Mouse (Mus musculus) CH12.LX (cell line): ENCODE measurements around the gene Lzts2. TPM values are rescaled to one million over a fixed set of nuclear protein-coding genes. Genes with fewer than 3 reads are reported as not detected.

Experiments used
- DNase-seq: peaks from one replicate; pipeline ENCODE4 v3.0.0-alpha.2; 2013; ENCODE audit errors: extremely low read depth
- H3K27ac ChIP-seq: 2 replicates; pipeline ENCODE4 v1.5.1; 2012; ENCODE audit warnings: low read depth, mild to moderate bottlenecking, control low read depth, moderate library complexity; ENCODE audit not compliant: insufficient read depth
- H3K27me3 ChIP-seq: replicated peaks from 2 replicates; pipeline ENCODE3; 2012; ENCODE audit warnings: inconsistent platforms
- H3K36me3 ChIP-seq, 2 experiments: replicated peaks in 1 of 2; 2 replicates each; pipeline versions ENCODE3 to v1.6.1; 2012; ENCODE audit warnings: inconsistent platforms in 1 of 2, low read length in 1 of 2, mild to moderate bottlenecking in 1 of 2, mixed read lengths in 1 of 2, moderate library complexity in 1 of 2; ENCODE audit not compliant: control insufficient read depth in 1 of 2, insufficient read depth in 1 of 2
- H3K4me1 ChIP-seq, 2 experiments: 2 replicates each; pipeline ENCODE4 v1.6.1; 2012; ENCODE audit warnings: inconsistent platforms in 1 of 2, moderate library complexity in 1 of 2; ENCODE audit not compliant: insufficient read depth in 2 of 2, control insufficient read depth in 1 of 2
- H3K4me2 ChIP-seq: 2 replicates; pipeline ENCODE4 v1.6.1; 2012; ENCODE audit warnings: low read depth, mild to moderate bottlenecking, control low read depth; ENCODE audit not compliant: poor library complexity, insufficient read depth, severe bottlenecking
- H3K4me3 ChIP-seq, 3 experiments: fragments of 150-350 bp in 1 of 3; sonication (generic) in 1 of 3; replicated peaks in 1 of 3; 2 replicates each; pipeline versions ENCODE3 to v1.5.1; 2011 to 2012; ENCODE audit warnings: low read depth in 2 of 3, low read length in 2 of 3, mild to moderate bottlenecking in 2 of 3, moderate library complexity in 2 of 3, control low read depth in 1 of 3, improper control_type of control experiment in 1 of 3, inconsistent platforms in 1 of 3, mixed read lengths in 1 of 3; ENCODE audit not compliant: poor library complexity in 1 of 3
- H3K79me2 ChIP-seq: replicated peaks from 2 replicates; pipeline ENCODE4 v1.6.1; 2012; ENCODE audit warnings: mild to moderate bottlenecking, moderate library complexity; ENCODE audit not compliant: control insufficient read depth, poor library complexity, insufficient read depth, severe bottlenecking; ENCODE audit errors: extremely low read depth
- H3K9ac ChIP-seq: 2 replicates; pipeline ENCODE4 v1.6.1; 2012; ENCODE audit warnings: low read depth, mild to moderate bottlenecking, control low read depth, moderate library complexity; ENCODE audit not compliant: insufficient read depth
- H3K9me3 ChIP-seq: replicated peaks from 2 replicates; pipeline ENCODE3; 2012; ENCODE audit warnings: low read length, inconsistent platforms, mixed read lengths
- CHD2 ChIP-seq: IDR thresholded peaks from 2 replicates; pipeline ENCODE4 v1.6.1; 2011; ENCODE audit warnings: low read length, improper control_type of control experiment
- CTCF ChIP-seq, 2 experiments: IDR thresholded peaks in 1 of 2; conservative IDR thresholded peaks in 1 of 2; 2 replicates each; pipeline ENCODE4 v1.5.1; 2011 to 2012; ENCODE audit warnings: low read depth in 2 of 2, low read length in 2 of 2, improper control_type of control experiment in 1 of 2, inconsistent platforms in 1 of 2, mild to moderate bottlenecking in 1 of 2, moderate library complexity in 1 of 2
- E2F4 ChIP-seq: IDR thresholded peaks from 2 replicates; pipeline ENCODE4 v1.6.1; 2011; ENCODE audit warnings: low read depth, low read length, improper control_type of control experiment; ENCODE audit not compliant: insufficient replicate concordance
- ELF1 ChIP-seq: IDR thresholded peaks from 2 replicates; pipeline ENCODE4 v1.6.1; 2014; ENCODE audit warnings: low read depth, mild to moderate bottlenecking, inconsistent platforms, low read length, improper control_type of control experiment
- EP300 ChIP-seq: IDR thresholded peaks from 2 replicates; pipeline ENCODE4 v1.6.1; 2011; ENCODE audit warnings: low read length, improper control_type of control experiment
- IRF4 ChIP-seq: IDR thresholded peaks from 2 replicates; pipeline ENCODE4 v1.6.1; 2014; ENCODE audit warnings: low read depth, mild to moderate bottlenecking, inconsistent platforms, low read length, improper control_type of control experiment
- JUND ChIP-seq: conservative IDR thresholded peaks from 2 replicates; pipeline ENCODE4 v1.6.1; 2011; ENCODE audit warnings: low read depth, low read length, improper control_type of control experiment
- KAT2A ChIP-seq: IDR thresholded peaks from 2 replicates; pipeline ENCODE4 v1.6.1; 2012; ENCODE audit warnings: low read length, improper control_type of control experiment, inconsistent platforms; ENCODE audit not compliant: insufficient replicate concordance
- MAFK ChIP-seq: IDR thresholded peaks from 2 replicates; pipeline ENCODE4 v1.6.1; 2011; ENCODE audit warnings: low read length, improper control_type of control experiment; ENCODE audit not compliant: insufficient replicate concordance
- MAX ChIP-seq: IDR thresholded peaks from 2 replicates; pipeline ENCODE4 v1.6.1; 2011; ENCODE audit warnings: low read length, improper control_type of control experiment
- MAZ ChIP-seq: IDR thresholded peaks from 2 replicates; pipeline ENCODE4 v1.6.1; 2012; ENCODE audit warnings: low read depth, mild to moderate bottlenecking, inconsistent platforms, low read length, improper control_type of control experiment, moderate library complexity
- MEF2A ChIP-seq: IDR thresholded peaks from 2 replicates; pipeline ENCODE4 v1.6.1; 2014; ENCODE audit warnings: low read depth, mild to moderate bottlenecking, inconsistent platforms, low read length, improper control_type of control experiment, borderline replicate concordance
- MXI1 ChIP-seq: IDR thresholded peaks from 2 replicates; pipeline ENCODE4 v1.6.1; 2011; ENCODE audit warnings: mild to moderate bottlenecking, low read depth, low read length, improper control_type of control experiment
- NELFE ChIP-seq: IDR thresholded peaks from 2 replicates; pipeline ENCODE4 v1.6.1; 2011; ENCODE audit warnings: low read depth, low read length, improper control_type of control experiment
- NRF1 ChIP-seq: IDR thresholded peaks from 2 replicates; pipeline ENCODE4 v1.6.1; 2014; ENCODE audit warnings: low read depth, mild to moderate bottlenecking, inconsistent platforms, low read length, improper control_type of control experiment, moderate library complexity
- PAX5 ChIP-seq: IDR thresholded peaks from 2 replicates; pipeline ENCODE4 v1.6.1; 2012; ENCODE audit warnings: low read length, inconsistent platforms, mixed read lengths
- POLR2A ChIP-seq: IDR thresholded peaks from 2 replicates; pipeline ENCODE4 v1.6.1; 2011; ENCODE audit warnings: low read depth, mild to moderate bottlenecking, improper control_type of control experiment, low read length
- POLR2AphosphoS2 ChIP-seq: IDR thresholded peaks from 2 replicates; pipeline ENCODE4 v1.6.1; 2011; ENCODE audit warnings: low read depth, low read length, improper control_type of control experiment
- RAD21 ChIP-seq: IDR thresholded peaks from 2 replicates; pipeline ENCODE4 v1.6.1; 2011; ENCODE audit warnings: low read depth, mild to moderate bottlenecking, low read length, improper control_type of control experiment, moderate library complexity
- SIN3A ChIP-seq: IDR thresholded peaks from 2 replicates; pipeline ENCODE4 v1.6.1; 2012; ENCODE audit warnings: low read length, improper control_type of control experiment, inconsistent platforms
- SMC3 ChIP-seq: IDR thresholded peaks from 2 replicates; pipeline ENCODE4 v1.6.1; 2011; ENCODE audit warnings: low read depth, low read length, improper control_type of control experiment
- UBTF ChIP-seq: IDR thresholded peaks from 2 replicates; pipeline ENCODE4 v1.6.1; 2012; ENCODE audit warnings: low read depth, mild to moderate bottlenecking, inconsistent platforms, low read length, improper control_type of control experiment, moderate library complexity
- USF1 ChIP-seq: IDR thresholded peaks from 2 replicates; pipeline ENCODE4 v1.6.1; 2014; ENCODE audit warnings: low read depth, mild to moderate bottlenecking, inconsistent platforms, low read length, improper control_type of control experiment
- USF2 ChIP-seq: conservative IDR thresholded peaks from 2 replicates; pipeline ENCODE4 v1.6.1; 2011; ENCODE audit warnings: low read depth, low read length, improper control_type of control experiment
- ZC3H11A ChIP-seq: IDR thresholded peaks from 2 replicates; pipeline ENCODE4 v1.6.1; 2012; ENCODE audit warnings: low read depth, mild to moderate bottlenecking, inconsistent platforms, low read length, improper control_type of control experiment
- ZKSCAN1 ChIP-seq: IDR thresholded peaks from 2 replicates; pipeline ENCODE4 v1.6.1; 2012; ENCODE audit warnings: low read depth, inconsistent platforms, low read length, improper control_type of control experiment, borderline replicate concordance
- ZMIZ1 ChIP-seq: IDR thresholded peaks from 2 replicates; pipeline ENCODE4 v1.6.1; 2012; ENCODE audit warnings: low read depth, mild to moderate bottlenecking, inconsistent platforms, low read length, improper control_type of control experiment
- ZNF384 ChIP-seq: IDR thresholded peaks from 2 replicates; pipeline ENCODE4 v1.6.1; 2012; ENCODE audit warnings: low read depth, low read length, improper control_type of control experiment, inconsistent platforms
- dilution Hi-C: fragments of 300-500 bp; cut with MboI; formaldehyde crosslinking; loops from 2 replicates; pipeline ENCODE4 v1.14.3; 2020; ENCODE audit warnings: low sequenced_read_pairs; ENCODE audit not compliant: extremely low pct_unique_long_range_greater_than_20kb, extremely low pct_ligation_motif_present
- in situ Hi-C: fragments of 300-500 bp; cut with MboI; formaldehyde crosslinking; loops from 3 replicates; pipeline ENCODE4 v1.14.3; 2019; ENCODE audit warnings: low sequenced_read_pairs, low pct_ligation_motif_present, low pct_unique_long_range_greater_than_20kb, mixed read lengths
- polyA plus RNA-seq: library from polyadenylated mRNA; unstranded; fragments of >175 nt; gene quantifications from 2 replicates; pipeline ENCODE4 v1.2.1, GENCODE M21; 2012; ENCODE audit warnings: low read depth; ENCODE audit not compliant: insufficient read length
- total RNA-seq, 2 experiments: library from RNA; depleted of rRNA; stranded (reverse); fragments of 300-350 nt in 1 of 2; fragments of >200 nt in 1 of 2; gene quantifications; 2 replicates each; pipeline ENCODE4 v1.2.3; 2012 to 2014

Lzts2 gene
- total and polyA plus RNA-seq, 3 experiments, result 0.68 to 22.1 (median 2.2) TPM

DNA sequence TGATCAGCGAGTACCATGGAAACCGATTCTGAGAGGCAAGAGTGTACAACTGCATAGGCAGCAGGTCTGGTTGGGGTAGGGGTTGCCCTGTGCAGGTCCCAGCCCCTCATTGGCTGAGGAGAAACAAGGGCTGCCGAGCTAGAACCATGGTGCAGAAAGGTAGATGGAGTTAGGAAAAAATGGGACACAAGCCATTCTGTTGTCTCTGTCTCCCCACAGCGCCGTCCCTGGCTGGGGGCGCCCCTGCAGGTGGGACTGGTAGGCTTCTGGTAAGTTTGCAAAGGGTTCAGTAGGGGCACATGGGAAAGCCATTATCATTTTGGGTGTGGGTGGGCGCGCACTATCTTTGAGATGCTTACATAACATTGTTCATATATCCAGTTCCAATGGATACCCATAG is 39.2 kb downstream of the Lzts2 start:
- H3K27me3 ChIP-seq, result no peaks in the 10 kb centered on the region
- H3K4me1 ChIP-seq, result peaks cover 0 to 21% of the 10 kb centered on the region in 2 experiments; a peak in 3 of 4 replicates
- dilution Hi-C loops, result no loop called here
- no peak overlapping the region for H3K9ac ChIP-seq
- no peak overlapping the region for H3K27ac ChIP-seq
- H3K4me2 ChIP-seq, result no peak overlapping the region
- in situ Hi-C loops, result loop anchor here (10.0 kb wide), 1 partner anchor 101 kb away; the partner anchor contains the start of gene Tlx1
- TF ChIP-seq USF1 (no peak), ELF1 (no peak), MAX (no peak), ZMIZ1 (no peak), SIN3A (no peak), NRF1 (no peak), MAFK (no peak), RAD21 (no peak), MEF2A (no peak), IRF4 (no peak), UBTF (no peak), SMC3 (no peak), PAX5 (no peak), MXI1 (no peak), MAZ (no peak)
- no peak overlapping the region for H3K4me3 ChIP-seq
- H3K79me2 ChIP-seq, result no peaks in the 10 kb centered on the region
- peaks cover 19 to 53% of the 10 kb centered on the region in 2 experiments for H3K36me3 ChIP-seq
- H3K9me3 ChIP-seq, result no peaks in the 10 kb centered on the region
- DNase-seq, result no peak

DNA sequence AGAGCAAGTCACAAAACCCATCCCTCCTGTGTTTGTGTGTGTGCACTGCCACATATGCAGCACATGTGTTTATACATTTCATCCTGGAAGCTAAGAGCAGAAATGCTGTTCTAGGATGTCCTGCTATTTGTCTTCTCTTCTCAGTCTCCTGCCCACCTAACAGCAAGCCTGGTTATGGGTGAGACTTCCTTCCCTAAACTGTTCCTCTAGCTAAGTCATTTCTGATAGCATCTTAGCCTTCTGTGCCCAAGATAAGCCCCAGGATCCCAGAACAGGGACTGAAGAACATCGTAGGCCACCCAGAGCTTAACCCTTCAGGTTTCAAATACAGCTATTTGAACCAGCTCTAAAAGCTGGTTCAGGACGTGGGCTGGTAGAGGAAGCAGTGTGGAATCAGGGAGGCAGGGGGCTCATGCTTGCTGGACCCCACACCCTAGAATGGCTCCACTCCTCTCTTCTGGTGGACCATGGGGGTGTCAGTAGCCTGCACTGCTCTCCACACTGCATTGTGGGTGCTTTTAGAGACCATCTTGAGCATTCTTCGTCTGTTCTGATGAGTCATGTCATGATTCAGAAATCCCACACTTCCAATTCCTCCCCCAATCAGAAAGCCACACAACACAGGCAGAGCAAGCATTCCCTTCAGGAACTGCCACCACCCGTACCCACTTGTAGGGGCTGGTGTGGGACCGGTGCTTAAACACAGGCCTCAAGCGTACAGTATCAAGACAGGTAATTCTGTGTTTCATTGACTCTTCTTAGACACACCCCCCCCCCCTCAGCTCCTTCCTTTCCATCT is 40.9 kb downstream of the Lzts2 start:
- H3K27me3 ChIP-seq, result no peaks in the 10 kb centered on the region
- no peak overlapping the region for H3K27ac ChIP-seq
- H3K4me3 ChIP-seq, result no peak overlapping the region
- no peak overlapping the region for H3K4me2 ChIP-seq
- no peaks in the 10 kb centered on the region for H3K9me3 ChIP-seq
- in situ Hi-C loops, result loop anchor here (10.0 kb wide), 1 partner anchor 100 kb away; the partner anchor contains the start of gene Tlx1
- H3K9ac ChIP-seq, result no peak overlapping the region
- no peak for DNase-seq
- H3K4me1 ChIP-seq, result peaks cover 0 to 16% of the 10 kb centered on the region in 2 experiments; a peak in 3 of 4 replicates
- peaks cover 16 to 43% of the 10 kb centered on the region in 2 experiments for H3K36me3 ChIP-seq
- H3K79me2 ChIP-seq, result no peaks in the 10 kb centered on the region; the same call in 1 of the 2 replicates
- dilution Hi-C loops, result no loop called here
- TF ChIP-seq ZKSCAN1 (no peak), POLR2AphosphoS2 (no peak), PAX5 (no peak), CHD2 (no peak), ZC3H11A (no peak), CTCF (conservative IDR thresholded peaks at IDR 0.05 in 1 of 2, IDR thresholded peaks at IDR 0.05 in 1 of 2; ENCODE audit: low read depth in 2 of 2, low read length in 2 of 2) (no peak), ZMIZ1 (no peak), NELFE (no peak), JUND (no peak), UBTF (no peak), EP300 (no peak), NRF1 (no peak), POLR2A (no peak), USF2 (no peak), MXI1 (no peak), SIN3A (no peak), KAT2A (no peak), IRF4 (no peak), ZNF384 (no peak), E2F4 (no peak)
